Mouse (Mus musculus) embryonic fibroblast, embryonic 13.5 days (primary cell): Measurements from ENCODE around the gene Hamp. TPM values are rescaled to one million over a fixed set of nuclear protein-coding genes. Genes with fewer than 3 reads are reported as not detected.

Source experiments
- H3K27ac ChIP-seq: 2 replicates; pipeline ENCODE4 v1.5.1; 2012; ENCODE audit warnings: low read length, control low read depth, inconsistent platforms; ENCODE audit not compliant: insufficient read depth
- H3K4me1 ChIP-seq: 2 replicates; pipeline ENCODE4 v1.6.1; 2011; ENCODE audit warnings: low read length; ENCODE audit not compliant: control insufficient read depth, insufficient read depth
- H3K4me3 ChIP-seq: 2 replicates; pipeline ENCODE4 v1.5.1; 2011; ENCODE audit warnings: mild to moderate bottlenecking, control low read depth, low read length; ENCODE audit not compliant: insufficient read depth
- CTCF ChIP-seq: IDR thresholded peaks from 2 replicates; pipeline ENCODE4 v1.5.1; 2011; ENCODE audit warnings: mild to moderate bottlenecking, control low read depth, low read length, moderate library complexity, borderline replicate concordance; ENCODE audit not compliant: insufficient read depth
- POLR2A ChIP-seq: IDR thresholded peaks from 2 replicates; pipeline ENCODE4 v1.6.1; 2011; ENCODE audit warnings: low read depth, mild to moderate bottlenecking, control low read depth, low read length, moderate library complexity
- polyA plus RNA-seq: library from polyadenylated mRNA; stranded (reverse); fragments of >200 nt; gene quantifications from 2 replicates; pipeline ENCODE4 v1.2.4, GENCODE M21; 2011; ENCODE audit warnings: low read depth; ENCODE audit not compliant: missing spikeins, insufficient read length

The Hamp gene
- polyA plus RNA-seq, 1 experiment = not detected

DNA sequence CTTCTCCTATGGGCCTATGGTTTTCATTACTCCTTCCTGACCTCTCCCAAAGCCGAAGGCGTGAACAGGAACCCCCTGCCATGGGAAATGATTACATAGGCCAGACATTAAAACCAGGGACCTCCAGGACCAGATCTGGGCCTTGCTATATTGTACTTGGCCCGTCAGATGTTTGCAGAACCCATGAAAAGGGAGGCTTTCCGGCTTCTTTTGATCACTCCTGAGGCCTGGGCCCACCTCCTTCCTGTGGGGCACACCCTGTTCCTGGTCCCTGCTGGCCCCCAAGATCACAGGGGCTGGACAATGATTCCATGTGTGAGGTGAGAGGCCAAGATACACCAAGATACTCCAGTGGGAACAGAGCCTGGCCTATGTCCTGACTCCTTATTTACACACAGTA lies 25.3 kb upstream of the Hamp start:
- TF ChIP-seq POLR2A (no peak), CTCF (no peak)
- Histone ChIP-seq H3K4me1 (no peaks in the 10 kb centered on the region), H3K27ac (no peak overlapping the region), H3K4me3 (no peak overlapping the region)

DNA sequence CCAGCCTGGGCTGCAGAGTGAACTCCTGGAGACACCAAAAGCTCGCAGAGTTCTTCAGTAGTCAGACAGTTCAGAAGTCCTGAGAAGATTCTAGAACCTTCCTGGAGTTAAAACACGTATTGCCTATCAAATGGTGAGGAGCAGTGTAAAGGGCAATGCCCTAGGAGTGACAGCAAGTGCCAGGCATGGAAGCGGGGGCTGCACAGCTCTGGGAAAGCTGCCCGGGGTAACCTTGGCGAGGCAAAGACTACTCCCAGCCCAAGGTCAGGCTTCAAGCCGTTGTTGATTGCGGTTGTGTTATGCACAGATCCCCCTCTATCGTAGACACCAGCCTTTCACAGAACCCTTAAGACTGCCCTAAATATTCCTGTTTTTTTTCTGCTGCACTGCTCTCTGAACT lies 24.8 kb upstream of the Hamp start:
- H3K27ac ChIP-seq = no peak overlapping the region
- no peak overlapping the region for H3K4me3 ChIP-seq
- no peaks in the 10 kb centered on the region for H3K4me1 ChIP-seq
- no peak for TF ChIP-seq CTCF
- TF ChIP-seq POLR2A = no peak

DNA sequence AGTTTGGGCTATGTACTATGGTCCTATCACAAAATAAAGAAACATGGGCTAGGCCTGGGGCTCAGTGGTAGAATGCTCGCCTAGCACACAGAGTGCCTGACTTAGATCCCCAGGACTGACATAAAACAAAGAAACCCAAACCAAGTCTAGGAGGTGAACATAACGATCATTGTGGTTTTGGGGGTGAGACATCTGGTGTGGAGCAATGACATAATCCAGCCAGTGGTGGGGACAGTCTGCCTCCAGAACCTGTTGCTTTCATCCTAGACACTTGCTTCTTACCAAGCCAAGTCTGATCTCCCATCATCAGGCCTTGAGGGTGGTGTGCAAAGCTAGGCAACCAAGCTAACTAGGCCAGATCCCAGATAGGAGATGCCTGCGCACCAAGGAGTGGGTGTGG lies 22.8 kb upstream of the Hamp start:
- no peak for TF ChIP-seq CTCF
- TF ChIP-seq POLR2A = no peak
- Histone ChIP-seq H3K4me3 (no peak overlapping the region), H3K4me1 (no peaks in the 10 kb centered on the region), H3K27ac (no peak overlapping the region)

GRCm38 (mm10) chr7:30965677-30966076 lies 21.8 kb upstream of the Hamp start:
- TF ChIP-seq CTCF (no peak), POLR2A (no peak)
- H3K27ac ChIP-seq = no peak overlapping the region
- no peaks in the 10 kb centered on the region for H3K4me1 ChIP-seq
- no peak overlapping the region for H3K4me3 ChIP-seq

- TF ChIP-seq POLR2A = no peak
- TF ChIP-seq CTCF = no peak
- Histone ChIP-seq H3K27ac (no peak overlapping the region), H3K4me1 (no peaks in the 10 kb centered on the region), H3K4me3 (no peak overlapping the region)
Observed at GRCm38 (mm10) chr7:30964366-30964765, 20.5 kb upstream of the Hamp start.

DNA sequence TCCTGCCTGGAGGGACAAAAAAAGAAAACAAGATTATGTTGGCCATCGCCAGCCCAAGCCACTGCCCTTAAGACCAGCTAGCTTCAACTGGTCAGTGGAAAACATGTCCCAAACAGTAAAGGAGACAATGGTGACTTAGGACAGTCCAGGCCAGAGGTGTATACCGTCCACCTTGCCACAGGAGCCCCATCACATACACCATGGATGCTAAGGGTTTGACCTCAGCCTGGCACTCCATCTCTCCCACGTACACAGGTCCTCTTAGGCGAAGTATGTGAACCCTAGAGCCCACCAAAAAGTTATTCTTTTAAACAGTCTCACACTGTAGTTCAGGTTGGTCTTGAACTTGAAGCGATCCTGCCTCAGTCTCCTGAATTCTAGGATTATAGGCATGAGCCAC lies 19.0 kb upstream of the Hamp start:
- H3K27ac ChIP-seq = no peak overlapping the region
- peak; percentile 57 for TF ChIP-seq POLR2A
- TF ChIP-seq CTCF = no peak
- H3K4me1 ChIP-seq = no peaks in the 10 kb centered on the region; the same call in 1 of the 2 replicates
- no peak overlapping the region for H3K4me3 ChIP-seq

DNA sequence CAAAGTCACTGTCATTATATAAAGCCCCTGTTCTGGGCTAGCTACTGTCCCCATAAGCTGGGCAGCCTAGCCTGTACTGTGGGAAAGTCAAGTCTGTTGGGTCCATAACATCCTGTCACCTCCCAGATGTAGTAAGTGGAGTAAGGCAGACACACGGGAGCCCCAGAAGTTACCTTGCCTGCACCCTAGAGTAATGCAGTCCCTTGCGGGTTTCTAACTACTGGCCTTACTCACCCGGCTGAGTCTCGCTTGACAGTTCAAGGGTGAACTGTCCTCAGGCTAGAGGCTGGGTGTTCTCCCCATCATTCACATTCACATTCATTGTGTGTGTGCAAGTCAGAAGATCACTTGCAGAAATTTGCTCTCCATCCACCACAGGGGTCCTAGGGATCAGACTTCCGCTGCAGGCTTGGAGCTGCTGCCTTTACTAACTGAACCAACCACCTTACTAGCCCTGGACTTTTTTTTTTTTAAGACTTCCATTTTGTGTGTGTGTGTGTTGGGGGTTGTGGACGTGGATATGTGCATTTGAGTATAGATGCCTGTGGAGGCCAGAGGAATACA lies 16.0 kb upstream of the Hamp start:
- H3K4me3 ChIP-seq = no peak overlapping the region
- H3K27ac ChIP-seq = no peak overlapping the region
- TF ChIP-seq POLR2A (0 out of 2 replicates have a peak, but pooled peaks have one; percentile 38), CTCF (no peak)
- H3K4me1 ChIP-seq = peaks cover 4% of the 10 kb centered on the region; the same call in 1 of the 2 replicates

DNA sequence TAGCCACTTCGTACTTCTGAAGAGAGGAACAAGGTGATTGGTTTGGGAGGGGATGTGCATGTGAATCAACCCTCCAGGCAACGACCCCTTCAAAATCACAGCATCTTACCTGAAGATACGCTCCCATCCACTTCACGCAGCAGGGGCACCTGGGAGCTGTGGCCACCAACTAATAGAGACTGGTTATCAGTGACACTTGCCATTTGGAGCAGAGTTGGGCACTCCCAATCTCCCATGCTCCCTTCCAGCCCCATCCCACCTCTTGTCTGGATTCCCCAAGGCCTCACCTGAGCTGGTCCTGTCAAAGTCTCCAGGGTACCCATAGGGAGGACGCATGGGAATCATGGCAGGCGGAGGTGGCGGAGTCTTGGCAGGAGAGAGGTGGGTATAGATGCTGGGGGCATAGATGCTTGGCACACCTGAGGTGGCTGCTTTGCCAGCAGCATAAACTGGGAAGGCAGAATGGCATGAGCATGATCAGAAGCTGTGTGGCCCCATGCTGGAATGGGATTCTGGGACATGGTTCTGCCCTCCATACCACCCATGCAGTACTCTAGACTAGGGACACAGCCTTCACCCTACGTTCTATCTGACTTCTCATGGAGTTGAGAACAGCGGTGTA lies 15.1 kb upstream of the Hamp start:
- H3K4me1 ChIP-seq = peaks cover 4% of the 10 kb centered on the region; the same call in 1 of the 2 replicates
- no peak overlapping the region for H3K4me3 ChIP-seq
- no peak overlapping the region for H3K27ac ChIP-seq
- no peak for TF ChIP-seq CTCF
- TF ChIP-seq POLR2A = peak; percentile 34; the same call in 1 of the 2 replicates

GRCm38 (mm10) chr7:30958109-30958865 lies 14.5 kb upstream of the Hamp start:
- Histone ChIP-seq H3K4me1 (peaks cover 4% of the 10 kb centered on the region; the same call in 1 of the 2 replicates), H3K27ac (peak overlapping the region; percentile 94; the same call in 1 of the 2 replicates), H3K4me3 (peak overlapping the region; percentile 77)
- TF ChIP-seq CTCF = no peak
- TF ChIP-seq POLR2A = no peak; the same call in 1 of the 2 replicates

DNA sequence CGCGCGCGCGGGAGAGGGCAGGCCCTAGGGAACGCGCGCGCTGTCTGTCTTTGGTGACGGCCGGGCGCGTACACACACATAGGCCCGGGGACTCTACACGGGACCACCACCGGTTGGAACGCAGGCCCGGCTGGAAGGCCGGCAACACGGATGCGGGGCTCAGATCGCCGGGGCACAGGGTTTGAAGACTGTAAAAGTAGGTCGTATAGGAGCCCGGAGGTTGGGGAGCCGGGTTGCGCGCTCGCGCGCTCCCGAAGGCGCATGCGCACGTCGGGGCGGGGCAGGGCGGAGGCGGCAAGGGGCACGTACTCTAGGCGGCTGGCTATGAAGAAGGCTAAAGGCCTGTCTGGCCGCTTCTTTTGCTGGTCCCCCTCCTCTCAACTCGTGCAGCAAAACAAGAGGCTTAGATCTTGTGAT lies 13.5 kb upstream of the Hamp start:
- Histone ChIP-seq H3K4me3 (peak overlapping the region; percentile 77), H3K27ac (peak overlapping the region; percentile 94), H3K4me1 (peaks cover 4% of the 10 kb centered on the region)
- TF ChIP-seq CTCF (no peak), POLR2A (peak; percentile 85)
